Mouse (Mus musculus): Measurements from ENCODE around the gene Zfp827.
"Not testable (repeated sequence)": the region's sequence is repeated elsewhere in the genome, so short reads cannot be mapped to it uniquely, and the experiment has no call there.

Zfp827 gene

GRCm38 (mm10) chr8:79112480-79112879 is 84.2 kb downstream of the Zfp827 start:
- H3K36me3 ChIP-seq (ENCODE audit: control insufficient read depth, insufficient read depth, low read length, poor library complexity, severe bottlenecking) = no peaks in the 10 kb centered on the region
- H3K27me3 ChIP-seq (ENCODE audit: control insufficient read depth, insufficient read depth, low read length, poor library complexity, severe bottlenecking) = no peaks in the 10 kb centered on the region
- no peak for DNase-seq (ENCODE audit: low read depth, low spot score)

GRCm38 (mm10) chr8:79113533-79113932 is 85.3 kb downstream of the Zfp827 start:
- DNase-seq (ENCODE audit: low read depth, low spot score) = no peak
- no peaks in the 10 kb centered on the region for H3K27me3 ChIP-seq (ENCODE audit: control insufficient read depth, insufficient read depth, low read length, poor library complexity, severe bottlenecking)
- H3K36me3 ChIP-seq (ENCODE audit: control insufficient read depth, insufficient read depth, low read length, poor library complexity, severe bottlenecking) = no peaks in the 10 kb centered on the region

GRCm38 (mm10) chr8:79114561-79114960 is 86.3 kb downstream of the Zfp827 start:
- no peak for DNase-seq (ENCODE audit: low read depth, low spot score)
- no peaks in the 10 kb centered on the region for H3K36me3 ChIP-seq (ENCODE audit: control insufficient read depth, insufficient read depth, low read length, poor library complexity, severe bottlenecking)

DNA sequence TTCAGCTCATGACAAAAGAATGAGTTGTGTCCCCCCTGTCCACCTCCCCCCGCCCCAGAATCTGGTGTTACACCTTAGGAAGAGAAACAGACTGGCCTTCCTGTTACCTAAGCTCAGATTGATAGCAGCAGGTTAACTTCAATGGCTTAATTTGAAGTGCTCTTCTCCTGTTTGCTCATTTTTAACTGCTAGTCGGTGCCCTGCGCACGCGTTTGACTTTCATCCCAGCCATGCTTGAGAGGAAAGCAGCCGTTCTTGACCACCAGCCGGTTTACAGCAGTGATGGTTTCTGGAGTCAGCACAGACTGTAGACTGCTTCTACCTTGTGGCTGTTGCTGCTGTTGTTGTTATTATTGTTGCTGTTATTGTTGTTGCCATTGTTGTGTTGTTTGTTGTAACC is 88.2 kb downstream of the Zfp827 start:
- Histone ChIP-seq H3K36me3 (ENCODE audit: control insufficient read depth, insufficient read depth, low read length, poor library complexity, severe bottlenecking) (no peaks in the 10 kb centered on the region; the same call in 1 of the 2 replicates), H3K27me3 (ENCODE audit: control insufficient read depth, insufficient read depth, low read length, poor library complexity, severe bottlenecking) (no peaks in the 10 kb centered on the region)
- no peak for DNase-seq (ENCODE audit: low read depth, low spot score)

More at GRCm38 (mm10) chr8:79114561-79114960, 86.3 kb downstream of the Zfp827 start:
- H3K27me3 ChIP-seq (ENCODE audit: control insufficient read depth, insufficient read depth, low read length, poor library complexity, severe bottlenecking) = no peaks in the 10 kb centered on the region

DNA sequence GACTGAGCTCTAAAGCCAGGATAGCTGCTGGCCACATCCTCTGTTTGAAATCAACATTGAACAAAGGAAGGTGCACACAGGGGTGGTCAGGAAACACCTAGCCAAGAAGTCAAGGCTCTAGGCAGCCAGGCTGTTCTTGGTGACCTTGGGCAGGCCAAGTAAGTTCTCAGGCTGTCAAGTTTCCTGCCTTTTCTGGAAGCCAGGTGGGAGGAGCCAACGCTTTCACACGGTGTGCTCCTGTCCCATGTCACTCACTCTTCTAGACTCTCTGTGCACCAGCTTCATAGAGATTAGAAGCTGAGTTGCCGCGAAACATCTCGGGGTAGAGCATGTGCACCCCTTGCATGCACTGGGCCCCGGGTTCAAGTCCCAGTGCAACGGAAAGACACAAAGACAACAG is 89.5 kb downstream of the Zfp827 start:
- H3K27me3 ChIP-seq (ENCODE audit: control insufficient read depth, insufficient read depth, low read length, poor library complexity, severe bottlenecking) = no peaks in the 10 kb centered on the region
- H3K36me3 ChIP-seq (ENCODE audit: control insufficient read depth, insufficient read depth, low read length, poor library complexity, severe bottlenecking) = no peaks in the 10 kb centered on the region; the same call in 1 of the 2 replicates
- no peak for DNase-seq (ENCODE audit: low read depth, low spot score)

DNA sequence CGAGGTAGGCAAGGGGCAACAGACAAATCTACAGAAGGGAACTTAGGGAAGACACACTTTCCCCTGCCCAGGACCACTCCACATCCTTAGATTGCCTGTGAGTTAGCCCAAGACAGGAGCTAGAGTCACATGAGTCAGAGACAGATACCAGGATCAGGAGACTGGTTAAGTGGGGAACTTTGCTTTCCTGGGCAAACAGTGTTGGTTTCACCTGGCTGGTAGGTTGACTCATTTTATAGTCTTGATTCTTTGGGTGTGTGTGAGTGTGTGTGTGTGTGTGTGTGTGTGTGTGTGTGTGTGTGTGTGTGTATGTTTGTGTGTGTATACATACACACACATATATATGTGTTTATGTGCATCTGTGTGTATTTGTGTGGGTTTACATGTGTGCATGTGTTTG is 93.4 kb downstream of the Zfp827 start:
- no peaks in the 10 kb centered on the region for H3K27me3 ChIP-seq (ENCODE audit: control insufficient read depth, insufficient read depth, low read length, poor library complexity, severe bottlenecking)
- no peak for DNase-seq (ENCODE audit: low read depth, low spot score)

DNA sequence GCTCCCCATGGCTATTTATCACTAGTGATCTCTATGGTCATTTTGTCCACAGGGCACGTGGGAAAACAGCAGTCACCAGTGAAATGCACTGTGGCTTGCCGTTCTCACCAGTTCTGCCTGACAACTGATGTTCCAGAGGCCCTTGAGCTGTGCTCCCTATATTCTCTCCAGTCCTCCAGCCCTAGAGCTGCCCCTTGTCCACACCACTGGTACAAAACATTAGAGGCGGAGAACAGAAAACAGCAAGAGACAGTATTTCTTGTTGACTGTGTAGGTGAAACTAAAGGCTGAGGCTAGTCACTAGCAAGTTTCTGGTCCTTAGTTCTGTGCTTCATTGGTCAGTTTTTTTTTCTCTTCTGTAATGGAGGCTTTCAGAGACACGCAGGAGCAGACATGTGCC is 96.0 kb downstream of the Zfp827 start:
- Histone ChIP-seq H3K36me3 (ENCODE audit: control insufficient read depth, insufficient read depth, low read length, poor library complexity, severe bottlenecking) (no peaks in the 10 kb centered on the region; the same call in 1 of the 2 replicates), H3K27me3 (ENCODE audit: control insufficient read depth, insufficient read depth, low read length, poor library complexity, severe bottlenecking) (no peaks in the 10 kb centered on the region)
- no peak for DNase-seq (ENCODE audit: low read depth, low spot score)

More for the DNA sequence above, 93.4 kb downstream of the Zfp827 start:
- H3K36me3 ChIP-seq (ENCODE audit: control insufficient read depth, insufficient read depth, low read length, poor library complexity, severe bottlenecking) = no peaks in the 10 kb centered on the region; the same call in 1 of the 2 replicates

DNA sequence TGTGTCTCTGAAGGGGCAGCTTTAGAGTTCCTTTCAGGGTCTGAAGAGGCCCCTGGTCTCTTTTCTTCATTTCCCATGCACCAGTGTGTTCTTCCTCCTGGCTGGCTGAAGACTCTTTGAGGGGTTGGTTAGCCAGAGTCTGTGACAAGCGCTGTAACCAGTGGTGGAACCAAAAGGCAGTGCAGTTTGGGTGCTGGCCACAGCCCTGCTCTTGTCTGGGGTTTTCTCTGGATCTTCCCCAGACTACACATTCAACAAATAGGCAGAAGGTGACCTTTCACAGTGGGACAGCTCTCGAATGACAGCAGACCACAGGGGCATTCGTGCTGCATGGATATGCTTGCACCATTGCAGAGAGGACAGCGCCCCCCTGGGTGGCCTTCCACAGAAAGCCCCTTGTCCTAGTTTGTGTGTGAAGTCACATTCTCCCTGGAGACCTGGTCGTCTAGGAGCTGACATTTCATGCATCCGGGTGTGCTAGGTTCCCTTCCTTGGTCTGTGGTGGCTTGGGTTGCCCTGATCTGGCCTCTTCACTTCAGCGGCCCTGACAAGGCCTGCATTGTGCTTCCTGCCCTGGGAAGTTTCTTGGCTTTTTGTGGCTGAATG is 99.1 kb downstream of the Zfp827 start:
- DNase-seq (ENCODE audit: low read depth, low spot score) = no peak
- Histone ChIP-seq H3K27me3 (ENCODE audit: control insufficient read depth, insufficient read depth, low read length, poor library complexity, severe bottlenecking) (no peaks in the 10 kb centered on the region), H3K36me3 (ENCODE audit: control insufficient read depth, insufficient read depth, low read length, poor library complexity, severe bottlenecking) (no peaks in the 10 kb centered on the region)

GRCm38 (mm10) chr8:79128534-79128933 is 100.3 kb downstream of the Zfp827 start:
- not testable (repeated sequence) for DNase-seq (ENCODE audit: low read depth, low spot score); H3K36me3 ChIP-seq (ENCODE audit: control insufficient read depth, insufficient read depth, low read length, poor library complexity, severe bottlenecking)

DNA sequence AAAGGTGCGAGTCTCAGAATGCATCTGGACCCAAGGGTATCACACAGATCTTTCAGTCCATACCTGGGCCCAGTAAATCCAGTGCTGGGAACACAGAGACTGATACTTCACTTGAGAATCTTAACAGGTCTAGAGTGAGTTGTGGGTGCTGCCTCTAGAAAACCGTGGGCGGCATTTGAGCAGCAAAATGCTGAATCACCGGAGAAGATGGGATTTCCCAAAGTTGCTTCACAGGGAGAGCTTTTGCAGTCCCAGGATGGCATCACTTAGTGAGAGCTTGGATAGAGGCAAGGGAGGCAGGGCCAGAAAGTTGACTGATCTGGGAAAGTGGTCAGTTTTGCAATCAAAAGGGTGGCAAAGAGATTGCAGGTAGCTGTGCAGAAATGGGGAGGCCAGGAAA is 111.4 kb downstream of the Zfp827 start:
- Histone ChIP-seq H3K36me3 (ENCODE audit: control insufficient read depth, insufficient read depth, low read length, poor library complexity, severe bottlenecking) (no peaks in the 10 kb centered on the region; the same call in 1 of the 2 replicates), H3K27me3 (ENCODE audit: control insufficient read depth, insufficient read depth, low read length, poor library complexity, severe bottlenecking) (no peaks in the 10 kb centered on the region)
- DNase-seq (ENCODE audit: low read depth, low spot score) = no peak

More at GRCm38 (mm10) chr8:79128534-79128933, 100.3 kb downstream of the Zfp827 start:
- H3K27me3 ChIP-seq (ENCODE audit: control insufficient read depth, insufficient read depth, low read length, poor library complexity, severe bottlenecking) = not testable (repeated sequence)

DNA sequence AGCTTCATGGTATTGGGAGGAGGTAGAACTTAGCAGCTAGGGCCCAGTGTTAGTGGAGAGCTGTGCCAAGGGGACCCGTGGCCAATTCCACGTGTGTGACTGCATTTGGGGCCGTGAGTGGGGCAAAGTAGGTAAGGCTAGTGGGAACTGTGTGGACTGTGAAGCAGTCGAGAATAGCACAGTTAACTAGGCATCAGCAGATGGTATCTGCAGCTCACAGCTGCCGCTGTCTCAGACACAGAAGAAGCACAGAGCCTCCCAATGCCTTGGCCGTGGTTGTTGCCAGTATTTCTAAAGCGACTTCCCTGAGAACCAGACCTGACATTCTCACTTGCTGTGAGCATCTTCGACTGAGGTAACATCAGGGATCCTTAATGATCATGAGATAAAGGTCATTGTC is 112.7 kb downstream of the Zfp827 start:
- no peak for DNase-seq (ENCODE audit: low read depth, low spot score)
- H3K36me3 ChIP-seq (ENCODE audit: control insufficient read depth, insufficient read depth, low read length, poor library complexity, severe bottlenecking) = no peaks in the 10 kb centered on the region; the same call in 1 of the 2 replicates
- H3K27me3 ChIP-seq (ENCODE audit: control insufficient read depth, insufficient read depth, low read length, poor library complexity, severe bottlenecking) = no peaks in the 10 kb centered on the region

- DNase-seq (ENCODE audit: low read depth, low spot score) = no peak
- Histone ChIP-seq H3K36me3 (ENCODE audit: control insufficient read depth, insufficient read depth, low read length, poor library complexity, severe bottlenecking) (no peaks in the 10 kb centered on the region; the same call in 1 of the 2 replicates), H3K27me3 (ENCODE audit: control insufficient read depth, insufficient read depth, low read length, poor library complexity, severe bottlenecking) (no peaks in the 10 kb centered on the region)
Observed at GRCm38 (mm10) chr8:79141592-79141991, 113.4 kb downstream of the Zfp827 start.

DNA sequence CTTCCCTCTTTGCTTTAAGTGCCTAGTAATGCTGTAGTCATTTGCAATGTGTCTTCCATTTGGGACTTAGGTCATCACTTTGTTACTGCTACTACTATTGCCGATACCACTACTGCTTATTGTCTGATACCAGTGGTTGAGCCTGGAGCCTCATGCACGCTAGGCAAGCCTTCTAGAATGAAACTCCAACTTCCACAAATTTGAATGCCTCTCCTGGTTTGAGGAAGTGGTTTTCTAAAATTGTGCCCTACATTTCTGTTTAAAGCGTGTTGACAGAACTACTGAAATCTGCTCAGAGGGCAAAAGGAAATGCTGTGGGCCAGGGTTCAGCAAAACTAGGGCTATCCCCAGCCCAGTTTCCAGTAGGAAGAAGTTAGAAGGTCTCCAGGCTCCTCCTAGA is 115.5 kb downstream of the Zfp827 start:
- DNase-seq (ENCODE audit: low read depth, low spot score) = peak; percentile 31
- no peaks in the 10 kb centered on the region for H3K36me3 ChIP-seq (ENCODE audit: control insufficient read depth, insufficient read depth, low read length, poor library complexity, severe bottlenecking)

GRCm38 (mm10) chr8:79145210-79145609 is 117.0 kb downstream of the Zfp827 start:
- no peaks in the 10 kb centered on the region for H3K36me3 ChIP-seq (ENCODE audit: control insufficient read depth, insufficient read depth, low read length, poor library complexity, severe bottlenecking)
- DNase-seq (ENCODE audit: low read depth, low spot score) = no peak
- no peaks in the 10 kb centered on the region for H3K27me3 ChIP-seq (ENCODE audit: control insufficient read depth, insufficient read depth, low read length, poor library complexity, severe bottlenecking)

More for the DNA sequence above, 115.5 kb downstream of the Zfp827 start:
- H3K27me3 ChIP-seq (ENCODE audit: control insufficient read depth, insufficient read depth, low read length, poor library complexity, severe bottlenecking) = no peaks in the 10 kb centered on the region

DNA sequence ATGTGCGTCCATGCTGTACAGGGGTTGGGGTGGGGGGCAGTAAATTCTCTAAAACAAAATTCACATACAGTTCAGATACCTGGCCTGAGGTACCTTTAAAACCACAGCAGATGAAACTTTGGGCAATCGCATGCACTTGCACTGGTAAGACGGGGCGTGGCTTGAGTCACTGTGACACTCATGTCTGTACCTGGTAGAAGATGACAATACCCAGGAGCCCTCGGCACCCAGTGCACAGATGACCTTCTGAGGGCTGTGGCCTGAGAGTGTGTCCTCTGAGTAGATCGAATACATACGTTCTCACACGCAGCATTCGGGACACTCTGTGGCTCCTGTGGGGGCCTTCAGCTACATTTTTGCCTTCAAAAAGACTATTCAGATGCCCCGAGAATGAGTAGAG is 117.4 kb downstream of the Zfp827 start:
- no peaks in the 10 kb centered on the region for H3K27me3 ChIP-seq (ENCODE audit: control insufficient read depth, insufficient read depth, low read length, poor library complexity, severe bottlenecking)
- DNase-seq (ENCODE audit: low read depth, low spot score) = no peak

DNA sequence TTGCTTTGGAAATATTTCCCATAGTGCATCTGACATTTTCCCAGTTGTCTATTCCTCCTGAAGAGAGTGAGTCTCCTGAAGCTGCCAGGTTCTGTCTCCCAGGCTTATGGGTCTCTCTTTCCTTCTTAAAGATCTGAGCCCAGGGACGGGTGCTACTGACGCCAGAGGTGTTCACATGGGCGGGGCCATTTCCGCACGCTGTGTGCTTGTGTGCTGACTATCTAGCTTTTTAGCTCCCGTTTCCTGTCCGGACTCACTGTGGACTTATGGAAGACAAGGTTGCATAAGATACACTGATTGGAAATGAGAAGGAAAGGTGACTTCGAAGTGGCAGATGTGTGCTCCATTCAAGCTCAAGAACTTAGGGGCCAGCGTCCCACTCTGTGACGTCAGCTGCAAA is 120.6 kb downstream of the Zfp827 start:
- H3K27me3 ChIP-seq (ENCODE audit: control insufficient read depth, insufficient read depth, low read length, poor library complexity, severe bottlenecking) = no peaks in the 10 kb centered on the region
- H3K36me3 ChIP-seq (ENCODE audit: control insufficient read depth, insufficient read depth, low read length, poor library complexity, severe bottlenecking) = no peaks in the 10 kb centered on the region
- DNase-seq (ENCODE audit: low read depth, low spot score) = no peak

More for the DNA sequence above, 117.4 kb downstream of the Zfp827 start:
- H3K36me3 ChIP-seq (ENCODE audit: control insufficient read depth, insufficient read depth, low read length, poor library complexity, severe bottlenecking) = no peaks in the 10 kb centered on the region
